17 mouse cellular contexts compared by ENCODE assay signal in the genomic region with DNA sequence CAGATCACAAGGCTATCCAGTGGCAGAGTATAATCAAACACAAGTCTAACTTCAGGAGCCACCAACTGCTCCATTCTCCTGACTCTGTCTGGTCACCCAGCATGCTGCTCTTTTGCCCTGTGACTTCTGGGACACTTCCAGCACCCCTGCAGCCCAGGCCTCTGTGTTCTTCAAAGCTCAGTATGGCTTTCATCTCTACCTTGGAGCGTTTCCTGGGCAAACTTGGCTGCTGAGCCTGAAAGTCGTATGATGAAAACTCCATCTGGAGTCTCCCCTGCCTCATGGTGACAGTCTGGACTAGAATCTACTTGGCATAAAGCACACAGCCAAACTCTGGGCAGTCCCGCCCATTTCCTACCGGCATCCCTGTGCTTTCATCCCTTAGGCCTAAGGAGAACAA.
DNase-seq lines count a peak whose midpoint lies in the region; ATAC-seq and TF ChIP-seq lines count a peak whose summit lies in the region.
"Had no signal": no experiment of that assay in that cellular context is flagged by ENCODE, and none has a peak within 500 bp of the region (broad histone marks: within the 10 kb centered on the region; RNA-seq: fewer than 3 reads in every experiment).

No protein-coding gene starts in this region.

- no peaks in the 10 kb centered on the region for H3K27me3 ChIP-seq in kidney, embryonic 16.5 days (ENCODE audit: insufficient read depth, low read length)
- H3K27me3 ChIP-seq in liver, postnatal 0 days (ENCODE audit: insufficient read depth, low read length) = no peaks in the 10 kb centered on the region
- H3K27me3 ChIP-seq: heart, embryonic 13.5 days; midbrain, embryonic 13.5 days; neural tube, embryonic 12.5 days had no signal

- H3K9me3 ChIP-seq in kidney, embryonic 16.5 days (ENCODE audit: low read length) = no peaks in the 10 kb centered on the region
- H3K9me3 ChIP-seq in liver, postnatal 0 days (ENCODE audit: low read length) = no peaks in the 10 kb centered on the region
- H3K9me3 ChIP-seq: forebrain, embryonic 10.5 days; heart, embryonic 13.5 days; midbrain, embryonic 13.5 days; neural tube, embryonic 12.5 days had no signal

- no peak for ATAC-seq in kidney, embryonic 16.5 days (ENCODE audit: low FRiP score, low TSS enrichment)
- no peak for ATAC-seq in liver, postnatal 0 days
- ATAC-seq: midbrain, embryonic 13.5 days had no signal

- intact Hi-C loops in left cerebral cortex, postnatal 10 days (cut with DNase I) = no loop called here

- no peak overlapping the region for H3K27ac ChIP-seq in kidney, embryonic 16.5 days (ENCODE audit: low read length)
- H3K27ac ChIP-seq in liver, postnatal 0 days (ENCODE audit: low read depth) = no peak overlapping the region
- H3K27ac ChIP-seq: forebrain, embryonic 10.5 days; heart, embryonic 13.5 days; liver, embryonic 14.5 days; midbrain, embryonic 13.5 days; neural tube, embryonic 12.5 days had no signal

- no peak for TF ChIP-seq EP300 in liver, postnatal 0 days (IDR thresholded peaks at IDR 0.05; ENCODE audit: low read depth)

- H3K9ac ChIP-seq in kidney, embryonic 16.5 days (replicated peaks; ENCODE audit: low read length) = no peak overlapping the region
- no peak overlapping the region for H3K9ac ChIP-seq in liver, postnatal 0 days (replicated peaks)
- H3K9ac ChIP-seq: heart, embryonic 13.5 days; liver, embryonic 14.5 days; midbrain, embryonic 13.5 days; neural tube, embryonic 12.5 days had no signal

- DNase-seq in left cerebral cortex, postnatal 10 days (ENCODE audit: extremely low spot score in 1 of 2, low spot score in 2 of 2) = peak; percentile 40 to 55
- no peak for DNase-seq in left cerebral cortex, adult 11 months (ENCODE audit: low spot score)
- peak; percentile 90 to 97 for DNase-seq in cerebellum, postnatal 10 days
- peak; percentile 50 to 74 for DNase-seq in layer of hippocampus, postnatal 14 days (ENCODE audit: low spot score in 2 of 2)
- peak; percentile 50 for DNase-seq in right cerebral cortex, postnatal 25 days
- no peak for DNase-seq in embryo, embryonic 10.5 days (ENCODE audit: low spot score)
- DNase-seq in liver, postnatal 0 days = no peak
- DNase-seq: adrenal gland, postnatal 14 days; kidney, postnatal 25 days; lung, postnatal 14 days; thymus, adult 18-20 months had no signal

- peaks cover 12% of the 10 kb centered on the region for H3K4me1 ChIP-seq in kidney, embryonic 16.5 days (ENCODE audit: insufficient read depth, low read length)
- H3K4me1 ChIP-seq in liver, postnatal 0 days (ENCODE audit: insufficient read depth) = no peaks in the 10 kb centered on the region

- no peak overlapping the region for H3K4me2 ChIP-seq in kidney, embryonic 16.5 days (replicated peaks; ENCODE audit: low read depth, low read length)
- no peak overlapping the region for H3K4me2 ChIP-seq in liver, postnatal 0 days (ENCODE audit: low read depth, low read length)
- H3K4me2 ChIP-seq: heart, embryonic 13.5 days; midbrain, embryonic 13.5 days; neural tube, embryonic 12.5 days had no signal

- H3K36me3 ChIP-seq in kidney, embryonic 16.5 days (ENCODE audit: insufficient read depth, low read length) = no peaks in the 10 kb centered on the region
- no peaks in the 10 kb centered on the region for H3K36me3 ChIP-seq in liver, postnatal 0 days (replicated peaks; ENCODE audit: insufficient read depth, low read length)
- H3K36me3 ChIP-seq: forebrain, embryonic 10.5 days; heart, embryonic 13.5 days; midbrain, embryonic 13.5 days; neural tube, embryonic 12.5 days had no signal

- 80% methylated on average over 4 of the region's 4 CpGs for WGBS in kidney, embryonic 16.5 days
- WGBS in liver, postnatal 0 days (ENCODE audit: insufficient replicate concordance) = 71% methylated on average over 4 of the region's 4 CpGs

- no peak for TF ChIP-seq CTCF in liver, postnatal 0 days (IDR thresholded peaks at IDR 0.05; ENCODE audit: low read depth)

- no peak overlapping the region for H3K4me3 ChIP-seq in kidney, embryonic 16.5 days (ENCODE audit: low read length)
- no peak overlapping the region for H3K4me3 ChIP-seq in liver, postnatal 0 days (ENCODE audit: low read depth, low read length)
- H3K4me3 ChIP-seq: forebrain, embryonic 10.5 days; heart, embryonic 13.5 days; midbrain, embryonic 13.5 days; neural tube, embryonic 12.5 days had no signal

Comparison
In these comparisons a context has a peak if more than half of its experiments do, and no peak if none do; other contexts are left out.
1. DNase-seq: peak in left cerebral cortex, postnatal 10 days (2 of 2), cerebellum, postnatal 10 days (2 of 2), layer of hippocampus, postnatal 14 days (2 of 2) and right cerebral cortex, postnatal 25 days (single experiment); none in left cerebral cortex, adult 11 months (single experiment), embryo, embryonic 10.5 days (single experiment) and liver, postnatal 0 days (single experiment).